Mouse (Mus musculus) kidney, postnatal 36 days (tissue): ENCODE measurements at regions not wholly inside any gene's neighbourhood (a gene's known extent, or its start where the extent isn't known, plus 50 kb on each side); places are given as distances from the start of the nearest gene placed in this dataset.

ENCODE experiments used
- DNase-seq, 2 experiments: peaks; one replicate each; pipeline ENCODE4 v3.0.0; 2021 to 2022; ENCODE audit warnings: mixed read lengths in 2 of 2

DNA sequence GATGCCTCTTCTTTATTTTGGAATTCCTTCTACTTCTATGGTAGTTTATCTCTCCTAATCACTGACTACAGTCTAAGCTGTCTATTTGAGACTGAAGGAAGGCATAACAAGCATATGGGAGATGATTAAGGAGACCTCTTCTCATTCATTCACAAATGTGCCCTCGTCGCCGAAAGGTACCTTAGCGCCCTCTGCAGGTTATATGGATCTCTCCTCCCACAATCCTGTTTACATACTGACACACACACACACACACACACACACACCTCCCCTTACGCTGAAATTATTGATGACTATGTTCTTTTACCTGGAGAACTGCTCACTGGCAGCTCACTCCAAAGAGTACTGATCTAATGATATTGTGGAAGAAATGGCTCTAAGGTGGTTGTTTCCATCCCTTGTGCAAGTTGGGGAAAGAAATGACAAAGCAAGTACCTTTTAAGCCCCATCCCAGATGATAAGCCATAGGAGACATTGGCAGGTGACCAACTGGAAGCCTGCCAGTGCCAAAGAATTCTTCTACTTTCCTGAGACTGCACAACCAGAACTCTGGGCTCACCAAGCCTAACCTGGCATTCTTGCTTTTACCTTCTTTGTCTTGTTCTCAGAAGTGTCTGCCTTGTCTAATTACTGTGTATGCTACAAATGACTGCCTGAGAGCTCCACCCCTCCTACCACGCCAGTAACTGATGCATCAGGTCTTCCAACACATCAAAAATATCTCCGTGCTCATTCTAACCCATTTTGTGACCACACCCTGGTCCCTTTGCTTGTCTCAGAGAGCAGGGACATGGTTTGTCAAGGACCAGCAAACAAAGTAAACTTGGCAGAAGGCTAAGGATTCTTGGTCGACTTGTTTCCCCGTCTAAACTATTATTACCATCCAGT is 227.8 kb upstream of the Adgrl2 start:
- peak; percentile 27 to 53 for DNase-seq

DNA sequence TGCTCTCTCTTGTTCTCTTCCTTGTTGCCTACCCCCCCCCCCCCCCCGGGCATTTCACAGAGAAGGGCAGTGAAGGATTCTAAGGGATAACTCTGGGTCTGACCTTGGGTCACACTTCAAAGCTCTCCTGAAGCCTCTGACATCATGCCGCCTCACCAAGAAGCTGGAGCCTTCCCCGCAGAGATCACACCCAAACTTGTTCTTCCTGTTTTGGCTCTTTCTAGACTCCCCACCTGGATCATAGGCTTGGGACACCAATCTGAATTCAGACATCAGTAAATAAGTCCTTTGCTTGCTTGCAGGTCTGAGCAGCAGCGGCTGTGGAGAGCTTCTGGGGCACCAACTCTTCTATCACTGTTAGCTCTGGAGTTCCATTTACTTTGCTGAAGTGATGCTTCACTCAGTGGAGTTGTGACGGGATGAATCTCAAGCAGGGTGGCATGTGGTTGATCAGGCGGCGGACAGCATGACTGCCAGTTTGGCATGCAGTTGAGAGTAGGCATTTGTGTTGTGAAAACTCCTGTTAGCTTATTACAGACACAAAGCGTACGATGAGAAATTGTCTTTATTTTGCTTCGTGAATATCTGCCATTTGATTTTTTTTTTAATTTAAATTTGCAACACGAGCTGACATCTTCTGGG is 226.5 kb upstream of the Adgrl2 start:
- no peak for DNase-seq

DNA sequence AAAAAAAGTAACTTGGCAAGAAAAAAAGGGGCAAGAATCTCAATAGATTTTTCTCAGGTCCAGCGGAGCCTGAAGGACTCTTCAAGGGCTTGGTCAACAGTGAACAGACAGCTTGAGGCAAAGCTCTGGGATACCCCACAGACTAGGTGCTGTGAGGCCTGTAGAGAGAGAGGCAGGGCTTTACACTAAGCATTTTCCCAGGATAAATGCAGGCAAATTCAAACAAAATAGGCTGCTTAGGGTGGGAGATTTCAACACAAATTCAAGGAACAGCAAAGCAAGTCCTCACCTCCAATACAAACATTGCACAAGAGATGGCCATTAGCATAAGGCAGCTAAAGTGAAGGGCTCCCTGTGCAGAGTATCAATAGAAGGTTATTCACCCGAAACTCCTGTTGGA is 225.3 kb upstream of the Adgrl2 start:
- peak in 1 of 2 experiments; percentile 41 for DNase-seq

DNA sequence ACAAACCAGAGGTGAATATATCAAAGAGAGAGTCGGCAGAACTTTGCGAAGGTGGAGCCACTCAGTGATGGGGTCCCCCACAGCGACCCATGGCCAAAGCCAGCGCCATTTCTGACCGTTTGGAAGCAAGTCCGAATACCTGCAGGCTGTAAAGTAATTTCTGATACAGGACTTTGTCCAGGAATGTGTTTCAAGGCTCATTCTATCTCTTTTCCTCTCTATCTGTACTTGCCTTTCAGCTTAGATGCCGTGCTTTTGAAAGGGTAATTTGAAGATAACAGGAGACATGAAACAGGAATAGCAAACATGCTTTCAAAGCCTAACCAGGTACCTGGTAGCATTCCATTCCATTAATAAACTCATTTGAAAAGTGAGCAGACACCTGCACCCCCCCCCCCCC is 221.6 kb upstream of the Adgrl2 start:
- DNase-seq: no peak

DNA sequence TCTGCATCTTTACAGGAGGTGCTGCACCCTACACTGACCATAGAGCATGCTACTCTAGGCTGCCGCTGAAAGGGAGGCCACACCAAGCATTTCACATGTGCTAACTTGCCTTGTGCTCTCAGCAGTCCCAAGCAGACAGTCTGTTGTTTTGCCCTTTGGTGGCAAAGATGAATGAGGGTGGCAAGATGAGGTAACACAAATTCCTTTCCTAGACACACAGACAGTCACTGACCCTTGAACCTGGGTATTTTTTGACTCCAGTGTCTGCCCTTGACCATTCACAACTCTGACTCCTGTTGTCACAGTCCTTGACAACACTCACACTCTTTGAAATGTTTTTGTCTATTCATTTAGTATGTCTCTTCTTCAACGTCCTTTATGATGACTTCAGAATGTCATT is 218.9 kb upstream of the Adgrl2 start:
- no peak for DNase-seq

DNA sequence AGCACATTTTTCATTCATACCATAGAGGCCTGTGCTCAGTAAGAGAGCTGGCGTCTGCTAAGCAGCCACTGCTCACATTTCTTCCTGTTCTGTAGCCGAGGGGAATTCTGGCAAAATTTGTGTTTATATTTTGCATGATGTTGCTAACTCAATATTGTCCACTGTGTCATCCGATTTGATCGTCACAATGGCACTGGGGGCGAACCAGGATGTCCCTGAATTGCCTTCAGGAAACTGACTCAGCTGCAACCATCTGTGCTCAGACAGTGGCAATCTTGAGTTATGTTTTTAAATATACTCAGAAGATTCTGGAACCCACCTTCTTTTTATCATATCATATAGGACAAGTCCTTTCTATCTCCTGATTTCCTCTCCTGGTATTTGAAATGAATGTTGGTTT is 213.1 kb upstream of the Adgrl2 start:
- DNase-seq: peak in 1 of 2 experiments; percentile 19

DNA sequence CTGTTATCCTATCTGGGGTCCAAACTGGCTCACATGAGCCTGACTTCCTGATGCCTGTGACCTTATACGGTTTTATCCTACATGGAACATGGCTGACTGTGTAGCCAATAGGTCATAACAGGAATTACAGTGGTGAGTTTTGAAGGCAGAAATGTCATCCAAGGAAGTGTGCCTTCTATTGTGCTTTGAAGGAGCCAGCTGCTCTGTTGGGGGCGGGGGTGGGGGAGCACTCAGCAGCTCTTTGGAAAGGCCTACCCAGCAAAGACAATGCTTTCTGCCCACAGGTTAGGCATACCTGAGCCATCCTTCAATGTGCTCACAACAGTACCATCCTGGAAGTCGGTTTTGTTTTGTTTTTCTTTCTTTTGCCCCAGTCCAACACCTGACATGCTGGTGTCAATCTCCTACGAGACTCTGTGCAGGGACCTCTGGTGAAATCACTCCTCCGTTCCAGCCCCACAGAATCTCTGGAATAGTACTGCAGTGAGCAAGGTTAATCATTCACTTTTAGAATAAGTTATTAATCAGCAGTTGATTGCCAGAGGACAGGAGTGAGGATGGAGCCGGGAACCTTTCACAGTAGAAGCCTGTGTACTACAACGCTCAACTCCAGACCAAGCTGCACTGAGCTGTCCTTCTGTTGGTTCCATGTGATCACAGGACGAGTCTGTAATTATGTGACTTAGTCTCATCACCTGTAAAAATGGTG is 206.3 kb upstream of the Adgrl2 start:
- peak; percentile 58 to 85 for DNase-seq

DNA sequence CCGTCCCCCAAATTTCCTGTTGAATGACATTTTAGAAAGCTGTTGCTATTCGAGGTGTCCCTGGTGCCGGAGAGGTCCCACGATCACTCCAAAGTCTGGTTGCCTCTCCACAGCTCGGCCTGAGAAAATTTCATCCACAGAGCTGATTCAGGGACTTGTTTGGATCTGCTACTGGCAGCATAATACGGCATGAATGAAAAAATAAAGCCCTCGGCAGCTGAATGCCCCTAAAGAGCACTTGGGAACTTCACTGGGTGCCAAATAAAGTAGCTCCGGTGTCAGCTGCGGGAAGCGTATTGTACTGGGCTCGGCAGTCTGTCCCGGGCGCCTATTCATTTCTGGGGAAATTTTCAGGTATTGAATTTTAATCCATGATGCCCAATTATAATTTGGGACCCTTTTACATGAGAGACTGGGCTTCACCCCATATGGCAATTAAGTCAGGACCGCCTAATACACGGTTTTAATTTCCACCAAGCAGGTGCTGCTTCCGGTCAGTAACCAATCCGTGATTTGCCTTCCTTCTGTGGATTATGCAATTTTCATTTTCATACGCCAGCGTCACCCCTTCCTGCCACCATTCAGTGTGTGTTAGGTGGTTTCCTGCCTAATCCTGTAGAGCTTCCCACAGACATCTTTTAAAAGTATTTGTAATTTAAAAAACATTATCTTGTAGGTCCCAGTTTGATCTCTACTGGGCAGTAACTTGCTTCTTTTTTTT is 200.7 kb upstream of the Adgrl2 start:
- DNase-seq: no peak

DNA sequence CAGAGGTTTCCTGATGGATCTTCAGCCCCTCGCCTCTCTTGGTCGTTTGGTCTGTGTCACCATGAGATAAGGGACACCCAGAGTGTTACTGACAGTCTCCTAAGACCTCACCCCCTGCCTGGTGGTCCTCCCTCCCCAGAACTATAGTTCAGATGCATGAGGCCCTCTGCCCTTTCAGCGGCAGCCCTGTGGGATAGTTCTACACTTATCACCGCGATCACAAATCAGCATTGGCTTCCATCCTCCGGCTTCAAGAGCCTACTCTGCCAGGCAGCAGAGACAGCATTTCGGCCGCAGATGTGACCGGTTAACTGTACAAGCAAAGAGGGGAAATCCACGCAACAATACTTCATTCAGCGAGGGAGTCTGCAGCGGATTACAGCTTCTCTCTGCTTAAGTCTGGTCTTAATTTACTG is 193.8 kb upstream of the Adgrl2 start:
- DNase-seq: no peak

DNA sequence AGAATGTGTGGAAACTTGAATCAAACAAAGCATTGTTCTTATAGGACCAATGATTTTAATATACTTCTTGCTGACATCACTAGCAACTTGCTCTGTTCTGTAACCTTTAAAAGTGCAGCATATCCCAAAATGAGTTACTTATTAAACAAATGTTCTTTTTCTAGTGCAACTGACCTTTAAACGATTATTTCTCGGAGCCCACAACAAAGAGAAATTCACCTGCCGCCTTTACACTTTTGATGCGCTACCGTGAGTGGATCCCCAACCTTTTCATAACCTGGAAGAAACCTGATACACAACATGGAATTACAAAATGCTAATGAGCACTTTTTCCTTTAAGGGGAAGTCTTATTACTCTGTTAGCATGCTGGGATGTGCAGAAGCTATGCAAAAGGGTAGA is 191.7 kb upstream of the Adgrl2 start:
- peak in 1 of 2 experiments; percentile 27 for DNase-seq

DNA sequence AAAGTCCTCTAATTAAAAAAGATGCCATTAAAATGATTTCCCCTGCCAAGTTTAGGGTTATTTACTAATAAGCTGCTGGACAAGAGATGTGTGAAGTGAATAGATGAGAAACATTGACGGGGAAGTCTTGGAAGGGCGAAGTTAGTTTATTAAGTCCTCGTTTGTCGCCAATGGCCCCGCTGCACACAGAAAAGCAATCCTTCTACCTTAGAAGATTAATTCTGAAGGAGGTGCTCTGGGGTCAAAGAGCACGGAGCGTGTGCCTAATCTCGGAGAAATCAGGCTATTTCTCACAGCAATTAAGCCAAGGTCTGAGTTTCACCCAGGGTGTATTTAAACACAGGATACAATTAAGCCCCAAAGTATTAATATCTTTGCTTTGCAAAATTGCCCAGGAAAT is 189.8 kb upstream of the Adgrl2 start:
- DNase-seq: peak; percentile 19 to 44

DNA sequence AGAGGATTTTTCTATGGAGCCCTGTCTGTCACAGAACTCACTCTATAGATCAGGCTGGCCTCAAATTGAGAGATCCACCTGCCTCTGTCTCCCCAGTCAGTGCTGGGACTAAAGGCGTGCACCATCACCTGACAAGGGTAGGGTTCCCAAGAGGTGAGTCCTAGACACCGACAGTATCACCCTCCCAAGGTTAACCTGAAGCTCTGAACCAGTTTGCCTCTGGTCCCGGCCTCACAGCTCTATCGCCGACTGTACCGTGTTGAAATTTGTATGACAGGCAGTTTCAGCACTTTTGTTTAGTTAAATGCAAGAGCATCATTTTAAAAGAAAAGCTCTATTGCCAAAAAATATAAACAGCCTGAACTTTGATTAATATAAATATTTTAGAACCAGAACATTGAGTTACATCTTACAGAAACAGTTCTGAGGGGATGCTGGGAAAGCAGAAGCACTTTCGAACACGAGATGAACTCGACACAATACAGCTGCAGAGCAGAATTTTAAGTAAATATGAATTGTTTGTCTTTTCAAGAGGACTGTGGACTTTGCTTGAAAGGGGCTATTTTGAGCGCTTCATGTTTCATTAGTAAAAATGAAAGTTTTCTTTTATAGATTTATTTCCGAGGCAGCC is 189.2 kb upstream of the Adgrl2 start:
- DNase-seq: no peak

DNA sequence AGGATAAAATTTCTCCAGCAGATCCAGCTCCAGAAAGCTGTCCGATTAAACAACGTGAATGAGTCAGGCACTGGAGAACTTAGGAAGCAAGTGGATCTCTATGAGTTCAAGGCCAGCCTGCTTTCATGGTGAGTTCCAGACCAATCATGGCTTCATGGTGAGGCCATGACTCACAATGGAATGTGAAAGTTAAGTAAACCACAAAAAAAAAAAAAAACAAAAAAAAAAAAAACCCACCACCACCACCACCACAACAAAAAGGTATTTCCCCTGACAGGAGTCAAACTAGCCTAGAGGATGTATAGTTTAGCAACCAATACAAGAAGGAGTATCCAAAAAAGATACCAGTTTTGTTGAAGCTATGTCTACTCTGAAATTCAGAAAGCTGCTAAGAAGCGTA is 188.5 kb upstream of the Adgrl2 start:
- no peak for DNase-seq

DNA sequence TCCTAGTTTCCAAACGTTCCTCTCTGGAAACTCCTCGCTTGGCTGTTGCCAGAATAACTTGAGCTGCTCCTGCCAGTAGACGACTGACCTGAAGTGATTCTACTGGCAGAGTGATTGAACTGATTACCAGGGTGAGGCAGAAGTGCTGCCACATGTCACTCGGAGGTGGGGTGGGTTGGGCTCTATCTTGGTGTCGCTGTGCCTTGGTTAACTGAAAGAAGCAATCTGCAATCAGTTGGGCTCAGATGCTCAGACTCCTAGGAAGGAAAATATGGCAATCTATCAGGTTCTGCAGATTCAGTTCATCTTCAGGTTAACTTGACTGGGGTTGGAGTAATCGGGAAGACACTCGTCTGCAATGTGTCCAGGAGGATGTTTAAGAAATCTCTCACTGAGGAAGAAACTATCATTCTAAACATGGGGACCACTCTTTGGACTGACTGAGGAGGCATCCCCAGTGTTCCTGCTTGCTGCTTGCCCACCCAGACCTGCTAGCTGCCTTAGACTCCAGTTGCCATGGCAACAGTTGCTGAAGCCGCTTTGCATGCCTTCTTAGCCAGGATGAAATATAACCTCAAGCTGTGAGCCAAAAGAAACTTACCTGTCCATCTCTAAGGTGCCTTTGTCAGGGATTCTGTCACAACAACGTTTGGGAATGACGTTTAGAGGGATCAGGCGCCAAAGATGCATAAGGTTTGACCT is 184.5 kb upstream of the Adgrl2 start:
- no peak for DNase-seq

DNA sequence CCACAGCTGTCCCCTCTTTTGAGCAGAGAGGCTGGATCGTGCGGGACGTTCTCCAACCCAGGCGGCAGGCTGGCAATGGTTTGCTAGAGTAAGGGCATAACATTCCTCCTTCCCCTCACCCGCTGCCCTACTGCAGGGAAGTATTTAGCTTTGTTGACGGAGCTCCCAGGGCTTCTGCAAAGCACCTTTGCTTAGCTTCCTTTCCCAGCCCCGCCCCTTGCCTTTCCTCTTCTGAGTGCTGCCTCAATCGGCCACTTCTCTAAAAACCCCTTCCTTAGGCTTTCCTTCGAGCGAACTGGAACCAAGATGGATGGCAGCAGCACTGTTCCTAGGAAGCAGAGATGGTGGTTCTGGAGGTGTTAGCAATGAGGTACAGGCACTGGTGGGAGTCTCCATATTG is 183.2 kb upstream of the Adgrl2 start:
- DNase-seq: peak in 1 of 2 experiments; percentile 16

DNA sequence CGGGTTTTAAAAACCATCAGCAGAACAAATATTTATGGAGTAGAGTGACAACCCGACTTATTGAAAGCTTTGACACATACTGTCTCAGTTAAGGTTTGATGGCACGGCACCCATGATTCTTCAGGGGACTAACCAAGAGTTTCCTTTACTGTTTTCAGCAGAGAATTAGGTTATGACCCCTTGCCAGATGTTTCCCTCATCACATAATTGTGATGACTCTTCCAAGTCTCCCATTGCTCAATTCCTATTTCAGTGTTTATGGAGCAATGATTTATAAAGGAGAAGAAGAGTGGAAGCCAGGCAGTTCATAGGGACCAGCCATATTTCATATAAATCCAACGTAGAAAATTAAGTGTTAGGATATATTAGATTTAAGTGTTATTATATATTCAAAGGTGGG is 181.4 kb upstream of the Adgrl2 start:
- no peak for DNase-seq

DNA sequence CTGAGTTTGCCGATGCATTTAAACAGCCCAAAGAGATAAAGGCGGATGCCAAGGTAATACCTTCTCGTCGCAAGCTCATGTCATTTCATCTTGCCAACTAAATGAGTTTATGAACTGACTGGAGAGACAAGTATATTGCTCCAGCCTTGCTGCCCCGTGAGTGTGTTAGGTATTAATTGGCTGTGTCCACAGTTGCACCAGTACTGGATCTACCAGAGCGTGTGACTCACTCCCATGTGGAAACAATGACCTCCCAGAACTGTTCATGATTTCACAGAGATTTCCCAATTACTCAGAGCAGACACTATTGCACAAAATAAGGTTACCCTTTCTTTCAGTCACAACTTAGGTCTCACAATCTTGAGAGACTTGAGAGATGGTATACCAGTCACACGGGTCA is 179.8 kb upstream of the Adgrl2 start:
- DNase-seq: no peak

DNA sequence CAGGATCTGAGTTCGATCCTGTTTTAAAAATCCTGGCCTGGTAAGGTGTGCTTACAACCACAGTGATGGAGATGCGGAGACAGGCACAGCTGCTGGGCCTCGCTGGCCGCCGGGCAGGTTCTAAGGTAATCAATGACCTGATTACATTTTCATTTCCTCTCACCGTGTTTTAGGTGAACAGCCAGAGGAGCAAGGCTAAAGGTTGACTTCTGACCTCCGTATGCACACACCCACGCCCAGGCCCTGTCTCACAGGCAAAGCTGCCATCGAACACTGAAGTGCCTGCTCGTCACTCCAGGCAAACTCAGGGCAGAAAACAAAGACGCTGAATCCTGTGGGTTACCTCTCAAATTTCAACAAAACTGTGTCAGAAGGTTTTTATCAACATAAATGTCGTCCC is 179.1 kb upstream of the Adgrl2 start:
- peak in 1 of 2 experiments; percentile 21 for DNase-seq

DNA sequence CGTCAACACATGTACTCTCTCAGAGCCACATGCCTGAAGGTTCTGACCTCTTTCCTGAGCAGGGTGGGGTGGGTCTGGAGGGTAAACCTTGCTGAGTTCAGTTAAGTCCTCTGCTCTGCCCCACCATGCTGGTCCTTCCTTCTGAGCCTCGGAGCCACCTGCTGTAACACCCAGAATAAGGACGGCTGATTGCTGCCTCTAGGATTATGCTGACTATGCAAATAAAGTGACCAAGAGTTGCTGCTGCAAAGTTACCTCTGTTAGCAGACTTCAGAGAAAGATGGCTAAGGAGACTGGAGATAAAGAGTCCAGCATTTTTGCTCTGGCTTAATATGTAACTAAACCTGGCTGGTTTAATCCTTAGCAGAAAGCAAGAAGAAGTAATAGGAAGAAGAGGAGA is 177.6 kb upstream of the Adgrl2 start:
- peak in 1 of 2 experiments; percentile 39 for DNase-seq

DNA sequence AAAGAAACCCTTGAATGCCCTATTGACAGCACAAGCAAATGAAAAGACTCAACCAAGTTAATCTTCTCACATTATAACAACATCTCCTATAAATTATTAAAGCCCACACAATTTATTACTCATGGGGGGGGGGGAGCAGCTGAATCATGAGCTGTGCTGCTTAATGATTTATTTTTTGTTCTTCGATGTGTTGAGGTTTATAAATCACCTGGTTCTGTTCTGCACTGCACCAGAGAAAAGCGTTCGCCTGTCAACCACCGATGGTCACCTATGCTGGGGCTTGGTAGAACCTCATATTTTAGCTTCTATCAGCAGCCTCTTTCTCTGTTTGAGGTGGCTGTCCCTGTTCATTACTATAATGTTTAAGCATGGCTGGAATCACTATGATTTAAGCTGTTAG is 174.4 kb upstream of the Adgrl2 start:
- no peak for DNase-seq

DNA sequence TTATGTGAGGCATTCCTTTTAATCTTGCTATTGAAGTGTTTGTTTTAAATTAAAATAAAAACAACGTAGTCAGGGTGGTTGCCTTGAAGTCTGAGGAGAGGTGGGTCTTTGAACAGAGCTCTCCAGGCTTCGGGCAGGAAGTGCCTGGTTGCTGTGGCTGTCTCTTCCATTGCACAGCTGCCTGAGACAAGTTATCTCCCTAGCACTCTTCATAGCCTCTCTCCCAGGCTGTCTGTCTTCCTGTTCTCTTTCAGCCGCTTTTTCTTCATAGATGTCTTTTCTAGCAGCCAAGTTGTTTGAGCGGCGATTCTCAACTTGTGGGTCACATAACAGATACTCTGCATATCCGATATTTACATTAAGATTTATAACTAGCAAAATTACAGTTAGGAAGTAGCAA is 173.2 kb upstream of the Adgrl2 start:
- DNase-seq: no peak

DNA sequence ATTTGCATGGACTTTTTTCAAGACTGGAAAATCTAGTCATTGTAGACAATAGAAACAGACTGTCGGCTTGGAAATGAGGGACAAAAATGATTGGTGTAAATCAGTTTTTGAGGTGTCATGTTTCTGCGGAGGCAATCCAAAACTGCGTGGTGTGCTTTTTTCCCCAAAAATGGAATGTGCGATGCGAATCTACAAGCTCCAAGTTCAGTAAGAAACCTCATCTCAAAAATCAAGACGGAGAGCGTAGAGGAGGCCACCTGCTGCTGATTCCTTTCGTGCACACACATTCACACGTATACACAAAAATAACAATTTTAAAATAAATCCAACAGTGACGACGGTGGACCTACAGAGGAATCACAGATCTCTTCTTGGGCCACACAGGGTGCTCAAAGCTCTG is 170.5 kb upstream of the Adgrl2 start:
- DNase-seq: no peak
